Mouse (Mus musculus) embryonic facial prominence, embryonic 12.5 days (tissue): Measurements from ENCODE around the gene Smug1. TPM values are rescaled to one million over a fixed set of nuclear protein-coding genes. Genes with fewer than 3 reads are reported as not detected.

ENCODE experiments used
- ATAC-seq: fragments of 200-750 bp; cut with Nextera tagmentation; 2 replicates; pipeline ENCODE4 v1.8.0; 2017; ENCODE audit not compliant: insufficient number of reproducible peaks, insufficient read depth, low FRiP score, low TSS enrichment
- H3K27ac ChIP-seq: fragments of 300-500 bp; sonication (generic); 2 replicates; pipeline ENCODE4 v1.5.1; 2016; ENCODE audit warnings: mild to moderate bottlenecking
- H3K27me3 ChIP-seq: fragments of 300-500 bp; sonication (generic); 2 replicates; pipeline ENCODE4 v1.6.1; 2016; ENCODE audit warnings: mild to moderate bottlenecking, moderate library complexity
- H3K36me3 ChIP-seq: fragments of 300-500 bp; sonication (generic); 2 replicates; pipeline ENCODE4 v1.6.1; 2016; ENCODE audit warnings: mild to moderate bottlenecking
- H3K4me1 ChIP-seq: fragments of 300-500 bp; sonication (generic); 2 replicates; pipeline ENCODE4 v1.6.1; 2016
- H3K4me2 ChIP-seq: fragments of 300-500 bp; sonication (generic); replicated peaks from 2 replicates; pipeline ENCODE4 v1.6.1; 2016; ENCODE audit warnings: mild to moderate bottlenecking, moderate library complexity
- H3K4me3 ChIP-seq: fragments of 300-500 bp; sonication (generic); 2 replicates; pipeline ENCODE4 v1.5.1; 2016; ENCODE audit warnings: mild to moderate bottlenecking
- H3K9ac ChIP-seq: fragments of 300-500 bp; sonication (generic); 2 replicates; pipeline ENCODE4 v1.6.1; 2016; ENCODE audit warnings: mild to moderate bottlenecking, moderate library complexity
- H3K9me3 ChIP-seq: fragments of 300-500 bp; sonication (generic); 2 replicates; pipeline ENCODE4 v1.6.1; 2016; ENCODE audit warnings: mild to moderate bottlenecking, moderate library complexity
- WGBS: fragments of 180-500 bp; shearing (Covaris S2); methylation state at CpG from one replicate; pipeline ENCODE4 v1.1.7; 2016; 5-methylcytosine and 5-hydroxymethylcytosine counted together
- polyA plus RNA-seq: library from polyadenylated mRNA; unstranded; fragments of >200 nt; fragmentation: Nextera tagmentation; extraction: Ambion mirVana; gene quantifications from 2 replicates; pipeline ENCODE4 v1.2.1, GENCODE M21; 2016

Gene Smug1
- polyA plus RNA-seq, 1 experiment from 2014 or later, result 16.6 TPM

- Histone ChIP-seq H3K9me3 (no peaks in the 10 kb centered on the region), H3K4me2 (no peak overlapping the region), H3K4me1 (no peaks in the 10 kb centered on the region), H3K4me3 (no peak overlapping the region), H3K9ac (no peak overlapping the region), H3K27ac (no peak overlapping the region), H3K36me3 (no peaks in the 10 kb centered on the region), H3K27me3 (peaks cover 28% of the 10 kb centered on the region)
- ATAC-seq, result no peak
- 21% methylated on average over 32 of the region's 32 CpGs for WGBS
Measured at GRCm38 (mm10) chr15:103155366-103156321, 11.2 kb downstream of the Smug1 start.

- Histone ChIP-seq H3K4me3 (no peak overlapping the region), H3K27ac (no peak overlapping the region), H3K4me1 (no peaks in the 10 kb centered on the region), H3K9ac (no peak overlapping the region), H3K27me3 (peaks cover 49% of the 10 kb centered on the region), H3K9me3 (no peaks in the 10 kb centered on the region), H3K4me2 (no peak overlapping the region), H3K36me3 (no peaks in the 10 kb centered on the region)
- WGBS, result 79% methylated on average over 4 of the region's 4 CpGs
- no peak for ATAC-seq
Measured at GRCm38 (mm10) chr15:103152890-103153610, 13.8 kb downstream of the Smug1 start.

GRCm38 (mm10) chr15:103152371-103152770 is 14.5 kb downstream of the Smug1 start:
- H3K4me2 ChIP-seq, result no peak overlapping the region
- H3K27me3 ChIP-seq, result peaks cover 52% of the 10 kb centered on the region
- H3K36me3 ChIP-seq, result no peaks in the 10 kb centered on the region
- H3K4me3 ChIP-seq, result no peak overlapping the region
- H3K9me3 ChIP-seq, result no peaks in the 10 kb centered on the region
- WGBS, result 87% methylated on average over 3 of the region's 3 CpGs
- ATAC-seq, result no peak
- H3K4me1 ChIP-seq, result no peaks in the 10 kb centered on the region
- no peak overlapping the region for H3K9ac ChIP-seq
- no peak overlapping the region for H3K27ac ChIP-seq

GRCm38 (mm10) chr15:103147779-103148178 is 19.1 kb downstream of the Smug1 start:
- WGBS, result 46% methylated on average over 9 of the region's 9 CpGs
- H3K36me3 ChIP-seq, result no peaks in the 10 kb centered on the region
- H3K4me3 ChIP-seq, result no peak overlapping the region
- no peak for ATAC-seq
- H3K9ac ChIP-seq, result no peak overlapping the region
- H3K27ac ChIP-seq, result no peak overlapping the region
- no peak overlapping the region for H3K4me2 ChIP-seq
- no peaks in the 10 kb centered on the region for H3K9me3 ChIP-seq
- H3K27me3 ChIP-seq, result peaks cover 73% of the 10 kb centered on the region
- H3K4me1 ChIP-seq, result peaks cover 5% of the 10 kb centered on the region

- peaks cover 5% of the 10 kb centered on the region for H3K4me1 ChIP-seq
- H3K4me2 ChIP-seq, result peak overlapping the region; percentile 83
- no peaks in the 10 kb centered on the region for H3K36me3 ChIP-seq
- peaks cover 75% of the 10 kb centered on the region for H3K27me3 ChIP-seq
- H3K27ac ChIP-seq, result no peak overlapping the region
- ATAC-seq, result no peak
- WGBS, result 18% methylated on average over 3 of the region's 3 CpGs
- H3K4me3 ChIP-seq, result 0 out of 2 replicates have a peak overlapping the region, but pooled peaks have one; percentile 39
- no peaks in the 10 kb centered on the region for H3K9me3 ChIP-seq
- no peak overlapping the region for H3K9ac ChIP-seq
Measured at GRCm38 (mm10) chr15:103147422-103147690, 19.5 kb downstream of the Smug1 start.

GRCm38 (mm10) chr15:103146627-103147421 is 20.1 kb downstream of the Smug1 start:
- peaks cover 77% of the 10 kb centered on the region for H3K27me3 ChIP-seq
- ATAC-seq, result no peak; the same call in 1 of the 2 replicates
- under 1% methylated on average over 57 of the region's 57 CpGs for WGBS
- H3K4me1 ChIP-seq, result peaks cover 5% of the 10 kb centered on the region
- H3K9me3 ChIP-seq, result no peaks in the 10 kb centered on the region
- H3K27ac ChIP-seq, result no peak overlapping the region
- H3K36me3 ChIP-seq, result no peaks in the 10 kb centered on the region
- peak overlapping the region; percentile 50 for H3K9ac ChIP-seq
- H3K4me3 ChIP-seq, result peak overlapping the region; percentile 39
- peak overlapping the region; percentile 83 for H3K4me2 ChIP-seq

GRCm38 (mm10) chr15:103145635-103146299 is 21.1 kb downstream of the Smug1 start:
- Histone ChIP-seq H3K27ac (no peak overlapping the region), H3K27me3 (peaks cover 85% of the 10 kb centered on the region), H3K4me1 (peaks cover 5% of the 10 kb centered on the region), H3K36me3 (no peaks in the 10 kb centered on the region), H3K4me2 (no peak overlapping the region), H3K4me3 (no peak overlapping the region), H3K9me3 (no peaks in the 10 kb centered on the region), H3K9ac (no peak overlapping the region)
- no peak for ATAC-seq
- 58% methylated on average over 11 of the region's 11 CpGs for WGBS

- Histone ChIP-seq H3K4me3 (no peak overlapping the region), H3K27ac (no peak overlapping the region), H3K4me1 (peaks cover 5% of the 10 kb centered on the region), H3K36me3 (no peaks in the 10 kb centered on the region), H3K27me3 (peaks cover 87% of the 10 kb centered on the region), H3K9me3 (no peaks in the 10 kb centered on the region), H3K9ac (no peak overlapping the region), H3K4me2 (no peak overlapping the region)
- ATAC-seq, result no peak
- WGBS, result 38% methylated on average over 3 of the region's 3 CpGs
Measured at GRCm38 (mm10) chr15:103144176-103144575, 22.7 kb downstream of the Smug1 start.

- Histone ChIP-seq H3K27me3 (peaks cover 71% of the 10 kb centered on the region), H3K9ac (no peak overlapping the region), H3K9me3 (no peaks in the 10 kb centered on the region), H3K36me3 (no peaks in the 10 kb centered on the region), H3K4me2 (no peak overlapping the region), H3K4me1 (peaks cover 7% of the 10 kb centered on the region; the same call in 1 of the 2 replicates), H3K27ac (no peak overlapping the region), H3K4me3 (no peak overlapping the region)
- ATAC-seq, result no peak
- 45% methylated on average over 13 of the region's 13 CpGs for WGBS
Measured at GRCm38 (mm10) chr15:103135431-103135947, 31.4 kb downstream of the Smug1 start.

GRCm38 (mm10) chr15:103134277-103135086 is 32.4 kb downstream of the Smug1 start:
- H3K4me3 ChIP-seq, result no peak overlapping the region
- no peaks in the 10 kb centered on the region for H3K9me3 ChIP-seq
- no peak overlapping the region for H3K4me2 ChIP-seq
- peaks cover 63% of the 10 kb centered on the region for H3K27me3 ChIP-seq
- H3K4me1 ChIP-seq, result peaks cover 7% of the 10 kb centered on the region; the same call in 1 of the 2 replicates
- H3K27ac ChIP-seq, result no peak overlapping the region
- WGBS, result 32% methylated on average over 5 of the region's 5 CpGs
- ATAC-seq, result 0 out of 2 replicates have a peak, but pooled peaks have one; percentile 11
- no peak overlapping the region for H3K9ac ChIP-seq
- no peaks in the 10 kb centered on the region for H3K36me3 ChIP-seq
